Mouse (Mus musculus) CH12F3 (cell line): Measurements from ENCODE around the gene 9330161L09Rik.
"Not testable (repeated sequence)": the region's sequence is repeated elsewhere in the genome, so short reads cannot be mapped to it uniquely, and the experiment has no call there.

ENCODE experiments used
- in situ Hi-C: fragments of 300-500 bp; cut with MboI; formaldehyde crosslinking; loops from 2 replicates; pipeline ENCODE4 v1.14.3; 2020; ENCODE audit warnings: low sequenced_read_pairs

9330161L09Rik gene

DNA sequence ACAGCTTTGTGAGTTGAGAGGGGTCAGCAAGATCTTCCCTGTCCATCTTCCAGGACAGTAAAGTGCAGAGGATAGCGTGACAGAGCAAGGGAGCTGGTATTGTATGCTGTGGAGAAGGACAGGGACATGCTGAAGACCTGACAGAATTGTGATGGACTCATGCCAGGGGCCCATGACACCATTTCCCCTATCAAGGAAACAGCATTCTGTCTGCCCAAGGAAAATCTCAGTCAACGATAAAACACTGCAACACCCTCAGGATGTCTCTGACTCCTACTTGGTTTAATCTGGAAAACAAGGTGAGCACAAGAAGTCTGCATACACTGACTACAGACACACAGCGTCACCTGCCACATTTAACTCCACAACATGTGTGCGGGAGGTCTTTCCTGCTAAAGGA lies at the start of gene 9330161L09Rik:
TSS of gene 9330161L09Rik (minus strand) at position 101 of the 400 bp plus-strand sequence.
- in situ Hi-C loops, result no loop called here

DNA sequence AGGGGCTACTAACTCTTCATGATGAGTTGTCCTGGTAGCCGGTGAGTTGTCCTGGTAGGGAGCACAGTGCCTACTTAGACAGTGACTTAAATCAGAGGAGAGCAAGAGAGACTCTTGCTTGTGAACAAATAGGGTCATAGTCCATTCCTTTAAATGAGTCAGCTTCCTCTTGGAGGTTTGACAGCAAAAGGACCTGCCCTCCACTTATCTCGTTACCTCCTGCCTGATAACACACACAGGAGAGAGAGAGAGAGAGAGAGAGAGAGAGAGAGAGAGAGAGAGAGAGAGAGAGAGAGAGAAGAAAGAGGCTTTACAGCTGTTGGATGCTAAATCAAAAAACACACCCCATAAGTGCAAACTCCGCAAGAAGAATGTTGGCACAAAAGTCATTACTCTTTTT lies 49.5 kb upstream of the 9330161L09Rik start, which contains the start of gene Ifi27l2b:
TSS of gene Ifi27l2b (minus strand) at position 84 of the 400 bp plus-strand sequence.
- in situ Hi-C loops, result no loop called here

DNA sequence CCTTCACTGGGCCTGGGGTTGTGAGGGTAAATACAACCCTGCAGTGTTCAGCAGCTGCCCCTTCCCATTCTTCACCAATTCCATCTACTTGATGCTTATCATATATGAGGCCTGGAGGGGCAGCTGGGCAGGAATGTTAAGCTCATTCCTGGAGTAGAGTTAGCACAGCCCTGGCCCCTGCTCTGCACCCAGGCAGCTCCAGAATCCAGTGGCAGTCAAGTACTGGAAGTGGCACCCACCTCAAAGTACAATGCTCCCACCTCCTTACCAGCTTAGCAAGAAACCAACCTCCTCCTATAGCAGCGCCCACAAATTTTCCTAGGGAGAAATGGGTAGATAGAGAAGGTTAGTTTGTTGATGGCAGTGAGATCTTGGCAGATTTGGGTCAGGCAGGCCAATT lies 49.1 kb upstream of the 9330161L09Rik start:
- in situ Hi-C loops, result not testable (repeated sequence)

DNA sequence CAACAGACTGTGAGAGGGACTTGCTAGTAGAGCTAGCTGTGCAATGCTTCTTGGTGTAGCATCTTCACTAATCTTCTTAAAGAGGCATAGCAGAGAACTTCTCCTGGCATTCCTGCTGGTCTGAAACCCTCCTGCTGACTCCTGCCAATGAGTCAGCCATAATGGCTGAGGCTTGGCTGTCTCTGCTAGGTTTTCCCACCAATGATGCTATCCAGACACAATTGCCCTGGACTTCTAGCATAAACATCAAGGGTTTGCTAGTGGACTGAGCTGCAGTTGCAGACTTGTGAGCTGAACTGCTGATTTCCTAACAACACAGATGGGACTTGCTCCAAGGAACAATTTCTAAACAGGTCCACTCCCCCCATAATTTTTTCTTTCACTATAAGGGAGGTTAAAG lies 45.7 kb upstream of the 9330161L09Rik start:
- in situ Hi-C loops, result no loop called here

DNA sequence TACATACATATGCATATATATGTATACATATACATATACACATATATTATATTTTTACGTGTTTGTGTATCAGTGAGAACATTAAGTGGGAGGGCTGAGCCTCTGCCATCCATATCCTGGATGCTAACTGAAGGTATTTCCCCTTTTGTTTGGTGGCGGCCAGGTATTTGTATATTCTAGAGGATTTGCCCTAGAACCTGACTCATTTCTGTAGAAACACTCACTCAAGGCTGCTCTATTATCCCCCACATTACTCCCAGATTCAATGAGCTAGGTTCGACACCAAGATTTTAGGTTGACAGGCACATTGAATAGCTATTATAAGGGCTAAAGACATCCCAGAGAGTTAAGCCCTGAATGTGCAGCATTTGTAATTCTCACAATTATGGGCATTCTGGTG lies 37.4 kb upstream of the 9330161L09Rik start:
- in situ Hi-C loops, result no loop called here

DNA sequence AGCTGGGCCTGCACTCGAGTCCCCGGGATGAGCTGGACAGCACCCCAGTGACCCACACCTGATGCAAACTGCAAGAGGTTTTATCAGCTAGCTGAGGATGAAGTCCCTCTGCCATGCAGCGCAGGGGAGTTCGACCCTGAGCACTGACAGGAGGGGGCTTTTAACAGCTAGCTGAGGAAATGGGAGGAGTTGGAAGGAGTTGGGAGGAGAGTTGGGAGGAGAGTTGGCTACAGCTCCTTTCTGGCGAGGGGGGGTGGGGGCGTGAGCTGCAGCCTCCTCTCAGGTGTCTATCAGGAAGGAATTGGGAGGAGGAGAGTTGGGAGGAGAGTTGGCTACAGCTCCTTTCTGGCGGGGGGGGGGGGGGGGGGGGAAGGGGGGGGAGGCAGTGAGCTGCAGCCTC lies 36.6 kb upstream of the 9330161L09Rik start:
- in situ Hi-C loops, result not testable (repeated sequence)

DNA sequence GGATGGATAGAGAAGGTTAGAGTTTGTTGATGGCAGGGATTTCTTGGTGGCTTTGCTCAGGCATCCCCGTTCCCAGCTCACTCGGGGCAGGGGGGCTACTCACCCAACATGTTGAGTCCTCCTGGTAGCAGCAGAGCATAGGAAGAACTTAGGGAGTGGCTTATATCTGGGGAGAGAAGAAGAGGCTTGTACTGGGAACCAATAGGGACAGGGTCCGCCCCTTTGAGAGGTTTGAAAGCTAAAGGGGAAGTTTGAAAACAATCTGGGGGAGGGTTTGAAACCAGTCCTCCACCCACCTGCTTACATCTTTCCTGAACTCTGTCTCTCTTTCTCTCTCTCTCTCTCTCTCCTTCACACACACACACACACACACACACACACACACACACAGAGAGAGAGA lies 35.9 kb upstream of the 9330161L09Rik start, which contains the start of gene Ifi27l2a:
TSS of gene Ifi27l2a (minus strand) at position 157 of the 400 bp plus-strand sequence.
- in situ Hi-C loops, result no loop called here

DNA sequence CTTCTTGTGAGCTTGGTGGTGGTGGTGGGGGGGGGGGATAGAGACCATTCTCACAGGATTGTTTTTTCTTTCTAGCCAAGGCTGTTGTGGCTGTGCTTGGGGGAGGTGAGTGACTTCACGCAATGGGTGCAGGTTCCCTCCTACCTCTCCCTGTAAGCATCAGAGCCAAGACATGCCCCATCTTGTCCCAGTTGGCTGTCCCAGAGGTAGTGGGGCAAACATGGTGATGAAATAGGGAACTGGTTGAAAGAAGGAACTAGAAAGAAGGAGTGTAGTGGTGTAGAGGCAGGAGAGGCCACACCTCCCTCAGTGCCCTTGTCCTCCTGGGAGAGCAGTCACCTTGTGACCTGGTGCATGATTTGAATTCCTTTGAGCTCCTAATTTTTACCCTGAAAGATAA lies 30.0 kb upstream of the 9330161L09Rik start:
- in situ Hi-C loops, result no loop called here

DNA sequence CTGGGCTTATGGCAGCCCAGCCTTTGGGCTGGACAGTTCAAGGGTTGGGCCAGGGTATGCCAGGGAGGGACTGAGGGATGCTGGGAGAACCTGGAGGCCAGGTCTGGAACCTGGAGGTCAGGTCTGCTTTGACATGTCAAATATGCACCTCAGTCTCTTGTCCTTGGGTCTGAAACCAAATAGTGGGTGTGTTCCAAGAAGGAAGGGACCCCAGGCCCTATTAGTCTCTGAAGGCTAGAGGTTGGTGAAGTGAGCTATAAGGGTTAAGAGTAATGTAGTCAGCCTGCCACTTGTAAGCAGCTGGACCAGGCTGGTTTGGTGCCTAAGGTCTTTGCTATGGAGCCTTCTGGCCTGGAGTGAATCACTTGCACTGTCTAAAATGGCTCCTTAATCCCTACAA lies 27.2 kb upstream of the 9330161L09Rik start:
- in situ Hi-C loops, result no loop called here

DNA sequence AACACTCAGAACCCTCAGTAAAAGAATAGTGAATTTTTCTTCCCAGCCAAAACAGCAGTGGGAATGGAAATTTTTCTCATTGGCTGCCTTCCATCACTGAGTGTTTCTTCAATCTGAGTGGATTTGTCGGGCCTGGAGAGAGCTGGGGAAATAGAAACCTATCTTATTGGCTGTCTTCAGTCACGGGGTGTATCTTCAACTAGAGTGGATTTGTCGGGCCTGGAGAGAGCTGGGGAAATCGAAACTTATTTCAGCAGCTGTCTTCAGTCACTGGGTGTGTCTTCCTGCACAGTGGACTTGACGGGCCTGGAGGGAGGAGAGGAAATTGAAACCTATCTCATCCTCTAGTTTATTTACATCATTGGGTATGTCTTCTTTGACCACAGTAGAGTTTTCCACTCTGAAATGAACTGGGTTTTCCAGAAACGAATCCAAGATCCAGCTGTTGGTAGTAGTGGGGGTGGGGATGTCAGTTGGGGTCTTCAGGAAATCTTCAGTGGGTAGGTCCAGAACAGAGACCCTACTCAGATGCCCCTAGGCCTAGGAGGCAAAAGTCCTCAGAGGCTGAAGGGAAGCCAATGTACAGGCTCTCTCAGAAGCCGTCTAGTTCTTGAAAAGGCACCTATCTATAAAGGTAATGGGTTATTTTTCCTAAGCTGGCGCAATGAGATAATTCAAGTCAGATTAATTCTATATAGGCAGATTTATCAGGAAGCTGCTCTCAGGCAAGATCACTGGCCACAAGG lies 26.5 kb upstream of the 9330161L09Rik start, which contains the start of gene Ifi27:
TSS of gene Ifi27 (plus strand) at position 226 of the 746 bp plus-strand sequence.
- in situ Hi-C loops, result no loop called here

DNA sequence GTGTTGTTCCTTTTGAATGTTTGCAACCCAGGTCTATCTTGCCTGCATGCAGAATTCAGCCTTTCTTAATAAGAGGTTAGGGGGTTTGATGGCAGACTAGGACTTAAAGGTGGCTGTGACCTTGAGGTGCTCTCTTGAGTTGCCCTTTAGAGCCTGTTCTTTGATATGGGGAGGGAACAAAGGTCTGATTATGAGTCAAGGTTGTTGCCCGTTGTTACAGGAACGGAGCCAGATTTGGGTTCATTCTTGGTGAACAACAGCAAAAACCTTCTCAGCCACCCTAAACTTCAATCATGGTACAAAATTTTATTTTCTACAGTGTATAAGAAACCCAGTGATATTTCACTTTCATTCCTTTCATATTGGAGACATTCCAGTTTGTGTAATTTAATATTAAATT lies 25.8 kb upstream of the 9330161L09Rik start:
- in situ Hi-C loops, result no loop called here

DNA sequence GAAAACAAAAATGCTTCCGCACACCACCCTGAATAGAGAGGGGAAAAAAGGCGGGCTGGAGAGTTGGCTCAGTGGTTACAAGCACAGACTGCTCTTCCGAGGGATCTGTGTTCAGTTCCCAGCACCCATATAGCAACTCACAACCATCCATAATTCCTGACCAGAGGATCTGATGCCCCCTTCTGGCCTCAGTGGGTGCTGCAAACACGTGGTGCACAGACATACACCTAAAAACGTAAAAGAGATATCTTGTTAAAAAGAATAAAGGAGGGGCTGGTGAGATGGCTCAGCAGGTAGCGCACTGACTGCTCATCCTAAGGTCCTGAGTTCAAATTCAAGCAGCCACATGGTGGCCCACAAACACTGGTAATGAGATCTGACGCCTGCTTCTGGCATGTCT lies 19.1 kb upstream of the 9330161L09Rik start:
- in situ Hi-C loops, result loop anchor here (10.0 kb wide), 1 partner anchor 68 kb away; no protein-coding TSS in a partner anchor

DNA sequence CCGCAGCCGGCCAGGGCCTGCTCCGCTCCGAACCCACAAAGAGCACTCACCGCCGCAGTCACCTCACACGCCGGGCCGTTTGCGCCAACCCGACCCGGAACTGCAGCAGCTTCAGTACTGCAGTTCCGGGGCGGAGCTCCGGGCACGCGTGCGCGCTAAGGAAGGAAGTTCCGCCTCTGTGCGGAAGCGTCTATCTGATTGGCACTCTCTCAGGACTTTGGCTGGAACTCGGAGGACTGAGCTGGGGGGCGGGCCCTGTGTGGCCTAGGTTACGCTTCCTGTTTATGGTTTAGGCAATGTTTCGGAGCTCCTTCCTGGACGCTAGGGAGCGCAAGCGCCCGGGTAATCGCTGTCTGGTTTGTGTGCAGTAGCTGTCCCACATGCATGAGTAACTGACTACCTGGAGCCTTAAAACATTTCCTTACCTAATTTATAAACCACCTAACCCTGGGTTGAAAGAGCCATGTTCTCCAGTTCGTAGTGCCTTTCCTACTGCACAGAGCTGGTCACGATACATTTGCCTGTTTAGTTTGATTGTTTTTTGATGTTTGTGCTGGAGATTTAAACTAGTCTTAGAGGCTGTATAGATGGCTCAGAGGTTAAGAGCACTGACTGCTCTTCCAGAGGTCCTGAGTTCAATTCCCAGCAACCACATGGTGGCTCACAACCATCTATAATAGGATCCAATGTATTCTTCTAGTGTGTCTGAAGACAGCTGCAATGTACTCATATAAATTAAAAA lies 18.3 kb upstream of the 9330161L09Rik start, which contains the start of gene Ddx24:
TSS of gene Ddx24 (minus strand) at position 102 of the 742 bp plus-strand sequence.
- in situ Hi-C loops, result loop anchor here (10.0 kb wide), 1 partner anchor 69 kb away; no protein-coding TSS in a partner anchor

DNA sequence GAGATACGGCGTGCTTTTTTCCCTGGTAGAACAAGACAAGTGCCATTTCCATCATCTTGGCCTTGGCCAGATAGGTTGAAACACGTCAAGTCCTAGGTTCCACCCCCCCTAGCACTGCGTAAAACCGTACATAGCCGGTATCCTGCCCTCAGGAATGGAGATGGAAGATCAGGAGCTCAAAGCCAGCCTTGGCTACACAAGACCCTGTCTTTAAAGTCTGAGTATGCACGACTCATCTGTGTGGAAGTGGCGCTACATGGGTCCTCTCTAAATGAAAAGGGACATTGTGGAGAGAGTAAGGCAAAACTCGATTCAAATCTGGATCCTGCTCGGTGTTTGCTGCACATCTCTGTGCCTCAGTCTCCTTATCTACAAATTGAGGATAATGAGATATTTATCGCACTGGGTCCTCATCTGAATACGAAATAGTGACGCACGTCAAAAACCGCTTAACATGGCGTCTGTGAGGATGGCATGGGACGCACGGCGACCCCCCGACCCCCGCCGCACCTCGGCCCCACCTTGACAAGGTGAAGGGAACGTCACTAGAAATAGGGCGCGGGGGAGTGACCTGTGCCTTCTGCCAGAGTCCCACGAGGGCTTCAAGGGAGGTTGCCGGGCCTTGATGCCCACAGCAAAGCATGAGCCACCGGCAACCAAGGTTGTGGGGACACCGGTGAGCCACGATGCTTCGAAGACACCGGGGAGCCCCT lies 17.6 kb upstream of the 9330161L09Rik start:
- in situ Hi-C loops, result loop anchor here (10.0 kb wide), 1 partner anchor 70 kb away; no protein-coding TSS in a partner anchor

DNA sequence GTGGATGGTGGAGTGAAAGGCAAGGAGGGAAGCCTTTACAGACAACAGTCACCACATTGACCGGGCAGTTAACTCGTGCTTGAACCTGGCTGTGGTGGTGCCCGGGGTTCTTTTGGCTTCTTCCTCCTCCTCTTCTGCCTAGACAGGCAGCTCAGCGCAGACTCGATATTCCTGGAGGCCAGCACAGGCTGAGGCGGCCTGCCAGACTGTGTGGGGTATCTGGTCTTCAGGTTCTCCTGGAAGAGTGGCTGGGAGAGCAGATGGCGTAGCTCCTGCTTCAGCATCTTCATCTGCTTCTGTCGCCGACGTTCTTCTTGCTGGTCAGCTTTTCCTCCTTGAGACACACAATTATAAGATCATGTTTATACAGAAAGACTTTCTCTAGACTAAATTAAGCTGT lies 524 bp upstream of the 9330161L09Rik start:
- in situ Hi-C loops, result no loop called here

DNA sequence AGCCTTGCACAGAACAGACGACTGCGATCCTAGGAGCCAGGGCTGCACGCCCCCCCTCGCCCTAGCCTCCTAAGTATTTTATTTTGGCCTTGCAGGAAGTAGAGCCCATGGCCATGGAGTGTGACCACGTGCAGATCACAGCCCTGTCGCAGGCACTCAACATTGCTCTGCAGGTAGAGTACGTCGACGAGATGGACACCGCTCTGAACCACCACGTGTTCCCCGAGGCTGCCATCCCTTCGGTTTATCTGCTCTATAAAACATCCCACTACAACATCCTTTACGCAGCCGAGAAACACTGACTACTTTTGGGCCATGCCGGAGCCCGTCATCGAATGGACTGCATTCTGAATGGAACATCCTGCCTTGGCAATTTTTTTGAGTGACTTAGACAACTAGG lies 3.5 kb downstream of the 9330161L09Rik start:
- in situ Hi-C loops, result no loop called here

DNA sequence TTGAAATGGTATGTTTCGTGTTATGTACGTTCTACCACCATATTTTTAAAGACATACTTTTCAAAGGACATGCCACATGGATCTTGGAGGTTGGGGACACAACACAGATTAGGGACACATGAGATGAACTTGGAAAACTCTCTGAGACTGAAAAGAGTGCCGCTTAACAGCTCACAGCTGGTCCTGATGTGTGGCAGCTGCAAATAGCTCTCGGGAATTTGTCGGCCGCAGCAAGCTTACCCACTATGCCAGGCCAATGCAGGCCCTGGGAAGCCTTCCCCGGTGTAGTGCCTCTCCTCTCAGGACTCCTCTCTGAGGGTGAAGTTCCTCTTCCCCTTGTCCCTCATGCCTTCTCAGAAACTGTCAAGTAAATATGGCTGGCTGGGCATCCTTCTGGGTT lies 10.9 kb downstream of the 9330161L09Rik start:
- in situ Hi-C loops, result no loop called here

DNA sequence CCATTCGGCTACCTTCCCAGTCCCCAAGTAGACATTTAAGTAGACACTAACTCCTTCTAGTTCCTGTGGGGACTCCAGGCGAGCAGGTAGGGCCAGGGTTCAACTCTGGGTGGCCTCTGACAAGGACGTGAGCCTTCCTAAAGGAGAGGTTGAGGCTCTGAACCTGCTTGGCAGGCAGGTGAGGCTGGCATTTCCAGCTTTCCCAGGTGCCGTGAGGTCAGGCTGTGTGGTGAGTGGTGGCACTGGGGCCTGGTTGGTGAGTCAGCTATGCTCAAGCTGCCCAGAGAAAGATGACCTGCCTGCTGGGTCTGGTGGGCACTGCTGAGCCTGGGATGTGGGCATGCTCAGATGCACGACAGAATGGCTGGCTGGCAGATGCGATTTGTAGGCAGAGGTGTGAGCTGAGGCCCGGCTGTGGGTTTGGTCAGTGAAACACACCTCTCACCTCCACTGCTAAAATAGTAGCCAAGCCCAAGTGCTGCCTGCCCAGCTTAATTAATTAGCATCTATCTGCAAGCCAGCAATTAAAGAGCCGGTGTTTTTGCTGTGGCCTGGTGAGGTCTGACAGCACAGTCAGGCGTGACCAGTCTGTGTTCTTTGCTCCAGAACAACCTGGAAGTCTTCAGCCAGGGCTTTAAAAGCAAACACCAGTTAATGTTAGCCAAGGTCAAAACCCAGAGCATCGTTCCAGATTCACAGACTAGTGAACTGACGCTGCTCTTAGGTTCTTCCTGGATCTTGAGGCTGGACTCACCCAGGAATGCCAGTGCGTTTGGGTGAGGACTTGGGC lies 11.9 kb downstream of the 9330161L09Rik start:
- in situ Hi-C loops, result no loop called here

DNA sequence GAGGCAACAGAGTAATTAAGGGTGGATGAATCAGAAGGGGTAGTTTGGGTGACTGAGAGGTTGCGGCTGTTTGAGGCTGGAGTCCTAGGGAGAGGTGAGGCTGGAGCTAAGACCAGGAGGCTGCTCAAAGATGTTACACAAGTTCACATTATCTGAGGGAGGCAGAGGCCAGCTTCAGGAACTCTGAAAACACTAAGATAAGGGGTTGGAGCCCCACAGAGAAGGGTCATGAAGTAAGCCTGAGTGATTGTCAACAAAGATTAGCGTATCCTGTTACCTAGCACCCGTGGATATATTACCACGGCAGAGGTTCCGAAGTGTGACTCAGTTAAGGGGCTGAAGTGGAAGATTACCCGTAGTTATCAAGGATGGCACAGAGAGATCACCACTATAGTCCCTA lies 14.1 kb downstream of the 9330161L09Rik start:
- in situ Hi-C loops, result no loop called here

DNA sequence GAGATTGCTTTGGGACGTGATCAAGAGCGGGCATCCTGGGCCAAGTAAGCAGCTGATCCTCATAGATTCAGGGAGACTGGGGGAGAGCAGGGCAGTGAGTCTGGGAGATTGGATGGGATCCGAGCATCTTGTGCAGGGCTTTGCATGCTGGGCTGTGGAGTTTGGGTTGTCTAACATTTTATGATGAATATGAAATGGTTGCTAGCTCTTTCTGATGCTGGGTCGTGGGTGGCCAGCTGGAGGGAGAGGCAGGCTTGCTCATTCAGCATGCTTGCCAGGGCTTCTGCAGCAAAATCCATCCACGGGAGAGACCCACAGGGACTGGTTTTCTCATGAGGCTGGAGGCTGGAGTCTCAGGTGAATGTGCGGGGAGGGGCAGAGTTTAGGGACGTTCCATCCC lies 16.5 kb downstream of the 9330161L09Rik start:
- in situ Hi-C loops, result no loop called here
